Mouse (Mus musculus) liver, embryonic 14.5 days (tissue): ENCODE measurements around the gene Cnot10.

Source experiments
- CTCF ChIP-seq: IDR thresholded peaks from 2 replicates; pipeline ENCODE4 v1.5.1; 2016; ENCODE audit warnings: antibody characterized with exemption, low read depth, control low read depth
- EP300 ChIP-seq: IDR thresholded peaks from 2 replicates; pipeline ENCODE4 v1.6.1; 2016; ENCODE audit warnings: antibody characterized with exemption, low read depth

DNA sequence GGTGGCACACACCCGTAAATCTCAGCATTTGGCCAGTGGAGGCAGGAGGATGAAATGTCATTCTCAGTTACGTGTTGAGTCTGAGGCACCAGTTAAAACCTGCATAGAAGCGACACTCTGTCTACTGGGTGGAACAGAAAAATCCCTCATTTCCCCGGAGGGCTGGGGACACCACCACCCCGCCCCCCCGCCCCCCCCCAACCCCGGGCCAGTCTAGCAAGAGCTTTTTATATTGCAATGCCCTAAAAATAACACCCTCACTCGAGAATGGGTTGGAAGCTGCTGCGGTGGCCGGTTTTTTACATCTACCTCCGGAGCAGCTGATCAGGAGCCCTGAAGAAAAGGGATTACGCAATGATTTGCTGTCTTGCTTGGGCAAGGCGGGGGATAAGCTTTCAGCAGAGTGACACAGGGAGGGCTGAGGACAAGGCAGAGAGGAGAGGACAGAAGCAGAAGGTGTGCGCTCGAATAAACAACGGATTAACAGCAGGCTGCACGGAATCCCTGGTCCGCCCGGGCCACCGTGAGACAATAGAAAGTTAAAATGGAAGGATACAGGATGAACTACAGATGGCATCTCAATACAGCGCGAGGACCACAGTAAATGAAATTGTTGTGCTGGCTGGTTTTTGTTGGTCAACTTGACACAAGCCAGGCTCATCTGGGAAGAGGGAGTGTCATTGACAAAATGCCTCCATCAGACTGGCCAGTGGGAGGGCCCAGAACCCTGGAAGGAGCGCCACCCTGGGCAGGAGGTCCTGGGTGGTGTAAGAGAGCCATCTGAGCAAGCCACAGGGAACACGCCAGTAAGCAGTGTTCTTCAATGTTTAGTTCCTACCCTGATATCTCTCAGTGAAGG, 32.9 kb upstream of the Cnot10 start:
- TF ChIP-seq CTCF (no peak), EP300 (no peak)
